Mouse (Mus musculus): ENCODE measurements at regions not wholly inside any gene's neighbourhood (a gene's known extent, or its start where the extent isn't known, plus 50 kb on each side); places are given as distances from the start of the nearest gene placed in this dataset.

DNA sequence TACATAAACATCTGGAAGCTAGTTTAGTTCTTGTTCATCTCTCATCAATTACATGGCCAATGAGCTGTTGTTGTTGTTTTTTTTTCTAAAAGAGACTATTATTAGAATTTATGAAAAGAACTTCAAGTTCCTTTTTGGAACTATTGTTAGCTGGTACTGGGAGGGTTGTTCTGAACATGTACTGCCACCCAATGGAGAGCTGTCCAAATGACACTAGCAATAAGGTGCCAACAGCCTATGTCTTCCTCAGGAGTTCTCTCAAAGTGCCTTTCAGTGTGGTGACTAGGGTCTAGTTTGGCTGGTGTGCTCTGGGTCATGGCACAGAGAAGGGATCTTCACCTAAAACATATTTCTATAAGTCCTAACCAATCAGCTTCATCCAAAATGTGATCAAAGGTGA, 60.6 kb upstream of the Mocs2 start:
- TF ChIP-seq CTCF (IDR thresholded peaks at IDR 0.05; ENCODE audit: extremely low read depth, insufficient read depth, low read length) (peak; percentile 60), POLR2A (IDR thresholded peaks at IDR 0.05; ENCODE audit: extremely low read depth, insufficient read depth, low read length) (no peak)

All from cortical plate, adult 2 months (tissue).